Comparison of ENCODE assay signal across 8 mouse cellular contexts in genomic region chr2:52958535-52959290, GRCm38 (mm10).
DNase-seq lines count a peak whose midpoint lies in the region; ATAC-seq lines count a peak whose summit lies in the region.

No protein-coding gene starts in this region.

- no peaks in the 10 kb centered on the region for H3K9me3 ChIP-seq in forebrain, embryonic 15.5 days
- H3K9me3 ChIP-seq in stomach, embryonic 16.5 days (replicated peaks; ENCODE audit: control insufficient read depth, low read length): no peaks in the 10 kb centered on the region

- WGBS in forebrain, embryonic 15.5 days: 1% methylated on average over 15 of the region's 15 CpGs
- 8% methylated on average over 15 of the region's 15 CpGs for WGBS in stomach, embryonic 16.5 days

- DNase-seq in R1 (ENCODE audit: low read depth, low spot score): peak; percentile 99
- peak; percentile 90 for DNase-seq in cerebellum, adult 11-12 months
- peak; percentile 60 for DNase-seq in heart, postnatal 25 days (ENCODE audit: low spot score)
- DNase-seq in kidney, postnatal 4 days: peak; percentile 86 to 91
- peak; percentile 66 for DNase-seq in mesoderm, embryonic 11.5 days (ENCODE audit: low read depth, low spot score)
- no peak for DNase-seq in thymus, postnatal 4 days

- intact Hi-C loops in heart, postnatal 25 days (cut with DNase I): loop anchor here (5.0 kb wide), 1 partner anchor 39 kb away; no protein-coding TSS in a partner anchor

- H3K27me3 ChIP-seq in forebrain, embryonic 15.5 days: no peaks in the 10 kb centered on the region
- H3K27me3 ChIP-seq in stomach, embryonic 16.5 days (ENCODE audit: control insufficient read depth, insufficient read depth, low read length): no peaks in the 10 kb centered on the region

- H3K36me3 ChIP-seq in forebrain, embryonic 15.5 days: no peaks in the 10 kb centered on the region
- no peaks in the 10 kb centered on the region for H3K36me3 ChIP-seq in stomach, embryonic 16.5 days (ENCODE audit: control insufficient read depth, insufficient read depth, low read length)

- peak overlapping the region; percentile 12; the same call in 1 of the 2 replicates for H3K4me3 ChIP-seq in forebrain, embryonic 15.5 days
- peak overlapping the region; percentile 16 for H3K4me3 ChIP-seq in stomach, embryonic 16.5 days (replicated peaks; ENCODE audit: low read length)

- peak; percentile 74 for ATAC-seq in forebrain, embryonic 15.5 days (replicated peaks)
- ATAC-seq in stomach, embryonic 16.5 days (ENCODE audit: insufficient read depth, low FRiP score): peak; percentile 81; the same call in 1 of the 2 replicates

- peak overlapping the region; percentile 47 for H3K27ac ChIP-seq in forebrain, embryonic 15.5 days (replicated peaks)
- peak overlapping the region; percentile 75 for H3K27ac ChIP-seq in stomach, embryonic 16.5 days (ENCODE audit: low read length)

- peak overlapping the region; percentile 11; the same call in 1 of the 2 replicates for H3K9ac ChIP-seq in forebrain, embryonic 15.5 days (replicated peaks)
- H3K9ac ChIP-seq in stomach, embryonic 16.5 days (ENCODE audit: low read length): peak overlapping the region; percentile 49

- H3K4me1 ChIP-seq in forebrain, embryonic 15.5 days: peaks cover 45% of the 10 kb centered on the region
- peaks cover 37% of the 10 kb centered on the region for H3K4me1 ChIP-seq in stomach, embryonic 16.5 days (ENCODE audit: control insufficient read depth, insufficient read depth, low read length)

- H3K4me2 ChIP-seq in forebrain, embryonic 15.5 days (replicated peaks): peak overlapping the region; percentile 36
- H3K4me2 ChIP-seq in stomach, embryonic 16.5 days (ENCODE audit: low read depth, low read length): peak overlapping the region; percentile 49
